Mouse (Mus musculus) urinary bladder, adult 18-20 months (tissue): ENCODE results near the gene Cldn11.

Experiments used
- DNase-seq, 2 experiments: peaks; one replicate each; pipeline ENCODE4 v3.0.0; 2022; ENCODE audit warnings: low spot score in 2 of 2, mixed read lengths in 2 of 2

The Cldn11 gene

DNA sequence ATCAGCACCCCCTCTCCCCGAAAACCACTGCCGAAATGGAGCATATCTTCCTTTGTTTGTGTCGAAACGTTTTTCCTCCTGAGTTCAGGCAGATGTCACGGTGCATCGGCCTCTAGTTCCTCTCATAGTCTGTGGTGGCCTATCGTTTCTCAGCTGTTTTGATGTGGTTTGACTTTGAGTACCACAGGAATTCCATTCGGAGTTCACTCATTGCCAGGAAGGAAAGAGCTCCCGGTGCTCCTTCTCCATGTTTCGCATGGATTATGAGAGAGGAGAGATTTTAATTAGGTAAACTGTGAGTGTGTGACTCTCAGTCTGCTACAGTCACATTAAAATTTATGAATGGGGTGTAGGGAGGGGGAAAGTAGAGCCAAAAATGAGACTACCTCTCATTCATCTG is 10.3 kb downstream of the Cldn11 start:
- DNase-seq = no peak

DNA sequence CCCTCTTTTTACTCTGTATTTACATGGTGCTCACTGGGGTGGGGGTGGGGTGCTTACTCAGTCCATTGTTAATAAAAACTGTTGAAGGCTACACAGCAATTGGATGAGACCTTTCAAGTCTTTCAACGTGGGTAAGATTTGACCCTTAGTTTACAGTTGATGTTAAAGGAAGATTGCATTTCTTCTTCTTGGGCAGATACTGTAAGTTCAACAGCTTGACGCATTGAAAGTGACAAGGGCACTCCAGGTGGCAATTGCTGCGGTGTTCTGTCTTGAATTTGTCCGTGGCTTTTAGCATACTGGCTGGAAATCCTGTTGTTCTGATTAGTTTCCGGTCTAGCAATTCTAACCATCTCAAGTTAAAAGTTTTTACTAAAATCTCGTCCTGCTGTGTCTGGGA is 11.6 kb downstream of the Cldn11 start:
- no peak for DNase-seq

DNA sequence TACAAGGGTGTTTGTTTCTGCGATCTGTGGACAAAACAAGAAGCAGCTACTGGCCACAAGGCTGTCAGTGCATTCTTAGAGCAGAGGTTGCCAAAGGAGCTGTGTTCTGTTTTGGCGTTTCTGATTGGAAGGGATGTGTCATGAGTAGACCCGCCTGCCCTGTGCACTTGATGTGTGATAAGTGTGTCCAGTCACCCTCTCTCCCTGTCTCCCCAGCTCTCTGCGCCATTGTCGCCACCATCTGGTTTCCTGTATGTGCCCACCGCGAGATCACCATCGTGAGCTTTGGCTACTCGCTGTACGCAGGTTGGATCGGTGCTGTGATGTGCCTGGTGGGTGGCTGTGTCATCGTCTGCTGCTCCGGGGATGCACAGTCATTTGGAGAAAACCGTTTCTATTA is 13.1 kb downstream of the Cldn11 start:
- no peak for DNase-seq

DNA sequence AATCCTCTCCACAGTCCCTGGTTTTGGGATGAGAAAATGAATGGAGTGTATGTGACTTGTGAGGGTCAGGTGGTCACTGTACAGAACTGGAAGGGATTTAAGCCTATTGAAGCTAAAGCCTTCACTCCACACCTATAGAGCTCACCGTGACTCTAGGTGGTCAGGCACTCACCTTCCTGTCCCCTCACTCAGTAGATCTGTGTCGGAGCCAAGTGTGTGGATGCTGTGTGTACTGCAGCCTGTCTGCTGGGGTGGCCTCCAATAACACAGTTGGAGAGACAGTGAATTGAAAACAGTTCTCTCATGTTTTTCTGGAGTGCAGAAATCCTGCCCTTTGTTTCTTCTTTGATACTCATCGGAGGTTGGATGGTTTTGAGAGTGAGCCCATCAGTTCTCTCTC is 16.1 kb downstream of the Cldn11 start:
- no peak for DNase-seq

DNA sequence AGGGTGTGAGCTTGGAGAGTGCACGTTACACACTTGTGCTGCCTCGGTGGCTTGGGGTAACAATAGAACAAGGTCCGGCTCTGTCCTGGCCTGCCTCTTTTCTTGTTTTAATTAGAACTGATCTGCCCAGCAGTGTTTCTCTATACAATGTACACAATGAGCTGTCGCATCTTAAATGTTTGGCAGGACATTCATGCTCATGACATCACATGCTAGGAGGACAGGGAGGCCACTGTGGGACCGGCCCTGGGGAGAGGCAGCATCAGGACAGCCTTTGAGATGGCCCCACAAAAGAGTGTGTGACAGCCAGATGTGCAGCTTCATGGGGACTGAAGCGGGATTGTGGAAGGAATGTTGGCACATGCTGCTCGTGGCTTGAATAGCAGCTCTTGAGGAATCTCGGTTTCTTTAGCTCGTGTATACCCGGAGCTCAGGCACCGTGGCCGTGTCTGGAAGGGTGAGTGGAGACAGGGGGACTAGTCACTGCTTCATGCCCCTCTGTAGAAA is 16.7 kb downstream of the Cldn11 start:
- no peak for DNase-seq

DNA sequence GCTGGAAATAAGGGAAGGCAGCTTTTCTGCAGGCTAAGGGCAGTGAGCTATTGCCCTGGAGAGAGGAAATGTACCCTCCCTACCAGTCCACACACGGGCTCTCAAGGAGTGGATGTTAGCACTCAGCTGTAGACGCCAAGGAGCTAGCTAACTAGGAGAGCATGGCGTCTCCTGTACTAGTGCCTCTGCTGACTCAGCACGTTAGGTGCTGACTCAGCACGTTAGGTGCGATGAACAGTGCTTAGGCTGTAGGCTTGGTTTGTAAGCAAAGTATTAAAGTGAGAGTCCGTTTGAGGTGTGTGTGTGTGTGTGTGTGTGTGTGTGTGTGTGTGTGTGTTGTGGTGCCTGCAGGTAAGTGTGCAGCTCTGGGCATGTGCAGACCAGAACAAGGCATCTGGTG is 40.6 kb downstream of the Cldn11 start:
- DNase-seq = no peak

DNA sequence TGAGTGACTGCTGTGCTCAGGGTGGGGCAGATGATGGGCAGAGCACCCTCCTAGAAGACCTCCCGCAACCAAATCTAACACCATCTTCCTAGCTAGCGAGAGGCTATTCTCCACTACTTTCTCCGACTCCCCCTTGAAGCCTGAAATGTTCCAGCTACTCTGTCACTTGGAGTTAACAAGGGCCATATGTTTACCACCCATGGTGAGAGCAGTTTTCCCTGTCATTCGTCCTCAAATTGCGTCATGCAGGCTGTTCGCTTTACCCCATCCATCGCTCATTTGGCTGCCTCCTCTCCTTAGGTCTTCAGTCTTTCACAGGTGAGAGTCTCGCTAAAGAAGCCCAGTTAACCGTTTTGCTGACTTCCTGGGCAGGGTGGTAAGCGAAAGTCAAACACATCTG is 41.7 kb downstream of the Cldn11 start:
- DNase-seq = no peak

DNA sequence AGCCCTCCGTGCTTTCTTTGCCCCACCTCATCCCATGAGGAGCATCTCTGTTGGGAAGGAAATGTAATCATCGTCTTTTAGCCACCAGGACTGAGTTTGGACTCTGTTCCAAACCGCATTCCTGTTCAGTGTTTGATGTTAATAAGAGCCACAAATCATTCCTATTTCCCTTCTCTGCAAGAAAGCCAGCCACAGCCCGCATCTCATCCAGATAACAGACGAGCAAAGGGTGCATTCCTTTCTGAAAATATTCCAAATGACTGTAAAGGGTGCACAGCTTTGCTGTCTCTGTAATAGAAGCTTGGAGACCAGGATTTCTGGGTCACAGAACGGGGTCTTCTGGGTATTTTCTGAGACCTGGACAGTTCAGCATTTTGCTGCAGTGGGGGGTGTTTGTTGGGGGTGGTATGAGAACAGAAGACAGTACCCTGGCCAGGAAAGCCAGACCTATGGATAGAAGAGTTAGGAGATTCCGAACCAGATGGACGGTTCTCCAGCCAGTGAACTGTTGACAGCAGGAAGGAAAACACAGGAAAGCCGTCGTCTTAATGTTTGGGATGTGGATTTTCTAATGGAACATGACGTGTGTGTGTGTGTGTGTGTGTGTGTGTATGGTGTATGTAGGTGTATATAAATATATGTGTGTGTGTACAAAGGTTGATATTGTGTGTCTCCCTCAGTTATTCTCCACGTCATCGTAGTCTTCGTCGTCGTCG is 49.6 kb downstream of the Cldn11 start:
- DNase-seq = no peak

DNA sequence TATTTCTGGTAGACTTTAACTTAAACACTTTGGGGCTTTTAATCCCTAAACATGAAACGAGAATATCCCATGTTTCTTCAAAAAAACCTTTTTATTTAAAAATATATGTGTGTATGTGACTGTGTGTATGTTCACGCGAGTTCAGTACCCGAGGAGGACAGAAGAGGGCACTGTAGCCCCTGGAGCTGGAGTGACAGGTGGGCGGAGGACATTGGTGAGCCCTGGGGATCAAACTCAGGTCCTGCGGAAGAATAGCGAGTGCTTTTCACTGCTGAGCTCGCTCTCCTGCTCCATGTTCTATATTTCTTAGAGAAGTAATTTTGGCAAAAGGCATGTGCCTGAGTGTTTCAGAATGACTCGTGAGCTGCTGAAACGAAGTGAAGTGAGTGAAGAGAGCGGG is 54.2 kb downstream of the Cldn11 start:
- DNase-seq = no peak

DNA sequence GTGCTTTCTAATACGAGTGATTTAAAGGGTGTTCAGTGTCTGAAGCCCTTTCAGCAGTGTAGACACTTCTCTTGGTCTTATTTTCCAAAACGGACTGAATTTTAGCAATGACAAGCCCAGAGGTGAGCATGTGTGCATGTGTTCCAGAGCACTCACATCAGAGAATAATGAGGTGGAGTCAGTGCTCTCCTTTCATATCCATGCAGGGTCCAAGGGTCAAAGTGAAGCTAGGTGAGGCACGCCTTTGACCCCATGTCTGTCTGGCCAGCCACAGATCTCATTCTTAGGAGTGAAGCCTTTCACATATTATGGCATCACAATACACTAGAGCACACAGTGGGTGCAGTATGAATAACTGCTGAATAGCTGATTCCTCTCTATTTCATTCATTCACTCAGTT is 55.4 kb downstream of the Cldn11 start:
- no peak for DNase-seq

DNA sequence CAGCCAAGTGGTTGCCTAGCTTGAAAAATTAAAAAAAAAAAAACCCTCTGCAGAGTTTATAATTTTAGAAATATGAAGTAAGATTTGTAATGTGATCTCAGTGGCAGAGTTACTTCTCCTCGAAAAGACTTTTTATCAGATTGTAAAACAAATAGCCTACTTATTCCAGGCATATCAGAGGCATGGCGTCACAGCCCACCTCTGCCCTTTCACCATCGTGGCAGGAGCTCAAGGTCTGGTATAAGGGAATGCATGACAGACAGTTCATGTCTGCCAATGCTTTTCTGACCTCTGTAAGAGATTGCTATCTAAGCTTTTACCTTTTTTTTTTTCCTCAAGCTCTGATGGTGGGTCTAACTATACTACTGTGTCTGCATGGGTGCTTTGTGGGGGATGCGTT is 58.3 kb downstream of the Cldn11 start:
- no peak for DNase-seq

DNA sequence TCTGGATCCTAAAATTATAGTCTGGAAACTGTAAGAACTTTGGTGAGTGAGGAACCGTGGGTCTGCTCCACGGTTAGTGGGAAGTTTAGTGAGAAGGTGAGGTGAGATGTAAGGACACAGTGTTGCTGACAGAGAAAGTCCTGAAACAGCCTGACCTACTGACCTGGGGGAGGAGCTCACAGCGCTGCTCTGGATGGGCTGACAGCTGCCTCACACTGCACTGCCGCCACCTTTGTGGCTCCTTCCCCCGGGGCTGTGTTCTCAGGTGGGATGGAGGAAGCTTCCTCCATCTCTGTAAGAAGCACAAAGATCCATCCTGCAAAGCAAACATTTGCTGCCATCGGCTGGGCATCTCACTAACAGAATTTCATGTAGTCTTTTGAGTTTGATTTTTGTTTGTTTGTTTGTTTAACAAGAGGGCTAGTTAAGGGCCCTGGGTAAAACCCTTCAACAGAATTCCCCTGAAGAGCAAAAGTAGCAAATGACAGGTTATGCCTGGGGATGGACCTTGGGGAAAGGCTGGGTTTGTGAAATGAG is 58.8 kb downstream of the Cldn11 start:
- DNase-seq = no peak

DNA sequence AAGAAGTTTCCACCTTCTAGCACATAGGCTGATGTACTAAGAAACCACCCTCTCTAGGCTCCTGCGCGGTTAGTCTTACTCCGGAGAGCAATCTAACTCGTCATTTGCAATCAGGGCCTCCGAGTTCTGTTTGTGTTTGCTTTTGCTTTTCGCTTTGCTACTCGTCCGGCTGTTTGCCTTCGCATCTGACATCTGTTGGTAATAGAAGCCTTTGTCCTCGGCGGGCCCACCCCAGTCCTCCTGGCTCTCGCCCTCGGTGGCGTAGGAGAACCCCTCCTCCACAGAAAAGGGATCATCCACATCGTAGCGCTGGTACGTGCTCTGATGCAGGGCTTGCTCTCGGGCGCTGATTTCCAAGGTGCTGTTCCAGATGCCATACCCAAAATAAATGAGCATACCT is 59.3 kb downstream of the Cldn11 start:
- DNase-seq = no peak

DNA sequence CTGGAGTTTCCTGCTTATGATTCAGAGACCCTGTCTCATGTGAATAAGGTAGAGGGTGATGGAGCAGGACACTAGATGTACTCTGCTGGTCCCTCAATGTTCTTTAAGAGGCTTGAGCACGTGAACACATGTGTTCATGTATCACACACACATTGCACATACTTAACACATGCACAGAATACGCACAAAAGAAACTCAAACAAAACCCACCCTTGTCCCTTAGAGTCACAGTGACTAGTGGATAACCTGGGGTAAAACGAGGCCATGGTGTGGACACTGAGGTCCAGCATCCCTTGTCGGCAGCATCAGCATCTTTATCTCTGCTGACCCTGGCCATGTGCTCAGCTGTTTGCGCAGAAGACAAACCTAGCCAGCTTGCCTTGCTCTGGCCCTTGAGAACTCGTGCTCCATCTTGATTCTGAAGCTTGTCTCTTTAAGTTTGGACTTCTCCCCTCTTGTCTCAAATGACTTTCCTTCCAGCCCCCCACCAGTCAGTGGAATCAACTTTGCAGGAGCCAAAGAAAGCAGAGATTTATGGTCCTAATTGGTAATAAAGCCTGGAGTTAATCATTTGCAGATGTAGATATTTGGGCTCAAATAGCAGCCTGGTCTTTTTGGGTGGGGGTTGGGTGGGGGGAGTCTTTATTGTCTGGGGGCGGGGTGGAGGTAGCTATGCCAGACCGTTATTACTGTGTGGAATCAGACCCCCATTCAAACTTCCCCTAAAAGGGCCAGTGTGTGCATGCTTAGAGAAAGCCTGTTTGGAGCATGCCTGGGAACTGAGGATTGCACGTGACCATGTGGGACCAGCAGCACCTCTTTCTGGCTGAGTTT is 62.7 kb downstream of the Cldn11 start:
- no peak for DNase-seq

DNA sequence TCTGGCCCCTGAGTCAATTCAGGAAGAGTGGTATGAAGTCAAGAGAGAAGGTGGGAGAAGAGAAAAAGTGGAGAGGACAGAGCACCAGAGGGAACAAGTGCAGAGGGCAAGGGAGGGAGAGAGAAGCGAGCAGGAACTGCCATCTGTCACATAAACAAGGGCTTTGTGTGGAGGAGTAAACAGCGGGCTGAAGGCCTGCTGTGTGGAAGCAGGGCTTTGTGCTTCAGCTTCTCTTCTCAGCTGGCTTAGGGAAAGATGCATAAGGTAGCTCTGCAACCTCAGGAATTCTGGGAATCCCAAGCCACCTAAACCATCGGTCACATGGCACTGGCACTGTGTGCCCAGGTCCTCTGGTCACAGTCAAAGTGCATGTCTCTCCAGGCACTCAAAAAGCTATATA is 64.1 kb downstream of the Cldn11 start:
- no peak for DNase-seq
